Mouse (Mus musculus) adrenal gland, adult (tissue): ENCODE results near the gene Pde9a.

Source experiments
- DNase-seq, 2 experiments: peaks; one replicate each; pipeline ENCODE4 v3.0.0; 2022 to 2023; ENCODE audit warnings: low spot score in 1 of 2; ENCODE audit not compliant: inconsistent age in 2 of 2

Pde9a gene

GRCm38 (mm10) chr17:31386766-31387275 is 811 bp downstream of the Pde9a start:
- no peak for DNase-seq

GRCm38 (mm10) chr17:31389432-31390050 is 3.5 kb downstream of the Pde9a start:
- no peak for DNase-seq

GRCm38 (mm10) chr17:31391462-31391861 is 5.5 kb downstream of the Pde9a start:
- DNase-seq = no peak

GRCm38 (mm10) chr17:31392041-31392440 is 6.0 kb downstream of the Pde9a start:
- no peak for DNase-seq

- DNase-seq = no peak
These were observed 7.8 kb downstream of the Pde9a start for GRCm38 (mm10) chr17:31393811-31394210.

- no peak for DNase-seq
These were observed 14.3 kb downstream of the Pde9a start for GRCm38 (mm10) chr17:31400294-31400693.

GRCm38 (mm10) chr17:31401160-31401559 is 15.2 kb downstream of the Pde9a start:
- DNase-seq = peak in 1 of 2 experiments; percentile 29

- no peak for DNase-seq
These were observed 16.7 kb downstream of the Pde9a start for GRCm38 (mm10) chr17:31402713-31403112.

GRCm38 (mm10) chr17:31405694-31406227 is 19.8 kb downstream of the Pde9a start:
- no peak for DNase-seq

- DNase-seq = no peak
These were observed 23.8 kb downstream of the Pde9a start for GRCm38 (mm10) chr17:31409741-31410350.

- no peak for DNase-seq
These were observed 29.2 kb downstream of the Pde9a start for GRCm38 (mm10) chr17:31415258-31415657.

GRCm38 (mm10) chr17:31418804-31419597 is 33.0 kb downstream of the Pde9a start:
- DNase-seq = no peak

GRCm38 (mm10) chr17:31419598-31419950 is 33.6 kb downstream of the Pde9a start:
- DNase-seq = no peak

- no peak for DNase-seq
These were observed 34.0 kb downstream of the Pde9a start for GRCm38 (mm10) chr17:31419995-31420394.

- DNase-seq = no peak
These were observed 34.6 kb downstream of the Pde9a start for GRCm38 (mm10) chr17:31420658-31421057.

GRCm38 (mm10) chr17:31422381-31422780 is 36.4 kb downstream of the Pde9a start:
- no peak for DNase-seq

GRCm38 (mm10) chr17:31423020-31423419 is 37.0 kb downstream of the Pde9a start:
- no peak for DNase-seq

- no peak for DNase-seq
These were observed 38.3 kb downstream of the Pde9a start for GRCm38 (mm10) chr17:31424358-31424757.

- DNase-seq = no peak
These were observed 38.8 kb downstream of the Pde9a start for GRCm38 (mm10) chr17:31424798-31425197.

GRCm38 (mm10) chr17:31425827-31426698 is 40.1 kb downstream of the Pde9a start:
- no peak for DNase-seq

GRCm38 (mm10) chr17:31429402-31429801 is 43.4 kb downstream of the Pde9a start:
- DNase-seq = no peak
